Mouse (Mus musculus) liver, embryonic 16.5 days (tissue): ENCODE results near the gene Tent4a. TPM values are rescaled to one million over a fixed set of nuclear protein-coding genes. Genes with fewer than 3 reads are reported as not detected.

Source experiments
- ATAC-seq: fragments of 200-750 bp; cut with Nextera tagmentation; 2 replicates; pipeline ENCODE4 v1.8.0; 2017; ENCODE audit warnings: low read depth, mild to moderate bottlenecking, moderate number of reproducible peaks, moderate library complexity
- H3K27ac ChIP-seq: fragments of 300-500 bp; sonication (generic); 2 replicates; pipeline ENCODE4 v1.5.1; 2014; ENCODE audit warnings: mild to moderate bottlenecking, low read length
- H3K27me3 ChIP-seq: fragments of 300-500 bp; sonication (generic); 2 replicates; pipeline ENCODE4 v1.6.1; 2014; ENCODE audit warnings: low read depth, low read length, mixed read lengths; ENCODE audit not compliant: control insufficient read depth, insufficient read depth
- H3K36me3 ChIP-seq: fragments of 300-500 bp; sonication (generic); 2 replicates; pipeline ENCODE4 v1.6.1; 2014; ENCODE audit warnings: mild to moderate bottlenecking; ENCODE audit not compliant: control insufficient read depth, insufficient read depth
- H3K4me1 ChIP-seq: fragments of 300-500 bp; sonication (generic); 2 replicates; pipeline ENCODE4 v1.6.1; 2014; ENCODE audit warnings: low read depth, low read length, mixed read lengths; ENCODE audit not compliant: control insufficient read depth
- H3K4me2 ChIP-seq: fragments of 300-500 bp; sonication (generic); 2 replicates; pipeline ENCODE4 v1.6.1; 2014; ENCODE audit warnings: low read depth, low read length, mixed read lengths
- H3K4me3 ChIP-seq: fragments of 300-500 bp; sonication (generic); 2 replicates; pipeline ENCODE4 v1.5.1; 2014; ENCODE audit warnings: low read depth, mild to moderate bottlenecking, low read length
- H3K9ac ChIP-seq: fragments of 300-500 bp; sonication (generic); 2 replicates; pipeline ENCODE4 v1.6.1; 2014; ENCODE audit warnings: low read depth, low read length
- H3K9me3 ChIP-seq: fragments of 300-500 bp; sonication (generic); replicated peaks from 2 replicates; pipeline ENCODE4 v1.6.1; 2016; ENCODE audit warnings: low read length; ENCODE audit not compliant: control insufficient read depth
- WGBS: fragments of 180-500 bp; shearing (Covaris S2); extraction: QIAGEN DNeasy Blood & Tissue Kit; methylation state at CpG from one replicate; pipeline ENCODE4 v1.1.7; 2014; ENCODE audit not compliant: insufficient replicate concordance; 5-methylcytosine and 5-hydroxymethylcytosine counted together
- polyA plus RNA-seq: library from polyadenylated mRNA; unstranded; fragments of >200 nt; fragmentation: Nextera tagmentation; extraction: Ambion mirVana; gene quantifications from 2 replicates; pipeline ENCODE4 v1.2.1, GENCODE M21; 2015

Tent4a gene
- polyA plus RNA-seq, 1 experiment from 2014 or later = 1.5 TPM

DNA sequence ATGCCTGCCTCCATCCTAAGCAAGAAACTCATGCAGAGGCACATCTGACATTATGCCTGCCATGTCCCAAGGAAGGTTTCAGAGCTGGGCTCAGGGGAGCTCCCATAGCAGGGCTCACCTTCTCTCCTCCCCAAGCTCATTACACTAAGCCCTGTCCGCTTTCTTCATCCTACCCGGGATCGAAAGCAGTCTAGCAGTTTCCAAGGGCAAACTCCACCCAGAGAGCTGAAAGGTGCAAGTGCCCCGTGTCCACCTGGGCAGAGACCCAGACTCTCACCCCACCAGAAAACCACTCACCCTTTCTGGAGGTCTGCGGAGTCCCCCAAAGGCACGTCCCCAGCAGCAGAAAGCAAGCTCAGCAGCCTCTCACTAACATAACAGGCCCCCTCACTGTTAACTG, 3.5 kb downstream of the Tent4a start:
- H3K9me3 ChIP-seq = no peaks in the 10 kb centered on the region
- peak overlapping the region; percentile 84 for H3K4me2 ChIP-seq
- peaks cover 61% of the 10 kb centered on the region for H3K4me1 ChIP-seq
- H3K4me3 ChIP-seq = peak overlapping the region; percentile 79
- no peaks in the 10 kb centered on the region for H3K27me3 ChIP-seq
- H3K27ac ChIP-seq = no peak overlapping the region; the same call in 1 of the 2 replicates
- 82% methylated on average over 6 of the region's 6 CpGs for WGBS
- no peak for ATAC-seq
- H3K36me3 ChIP-seq = no peaks in the 10 kb centered on the region
- H3K9ac ChIP-seq = 0 out of 2 replicates have a peak overlapping the region, but pooled peaks have one; percentile 39

DNA sequence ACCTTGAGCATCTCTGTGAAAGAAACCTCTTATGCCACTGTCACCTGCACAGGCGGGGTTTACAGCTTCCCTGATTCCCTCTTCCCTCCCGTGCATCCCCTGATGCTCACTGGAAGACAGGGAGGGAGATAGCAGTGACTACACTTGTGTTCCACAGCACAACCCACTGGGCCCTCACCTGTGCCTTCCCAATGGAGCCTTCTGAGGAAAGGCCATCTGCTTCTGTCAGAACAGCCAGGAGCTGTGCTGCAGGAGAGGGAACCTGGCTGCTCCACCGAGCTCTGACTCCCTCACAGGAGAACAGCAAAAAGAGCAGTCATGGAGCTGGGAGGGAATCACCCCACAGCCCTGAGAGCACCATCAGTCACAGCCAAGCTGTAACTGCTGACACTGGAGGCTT, 4.3 kb downstream of the Tent4a start:
- H3K4me1 ChIP-seq = peaks cover 53% of the 10 kb centered on the region
- no peaks in the 10 kb centered on the region for H3K9me3 ChIP-seq
- H3K27ac ChIP-seq = no peak overlapping the region
- WGBS = 77% methylated on average over 3 of the region's 3 CpGs
- H3K36me3 ChIP-seq = no peaks in the 10 kb centered on the region
- ATAC-seq = no peak
- no peak overlapping the region for H3K9ac ChIP-seq
- H3K27me3 ChIP-seq = no peaks in the 10 kb centered on the region
- no peak overlapping the region for H3K4me2 ChIP-seq
- no peak overlapping the region for H3K4me3 ChIP-seq

DNA sequence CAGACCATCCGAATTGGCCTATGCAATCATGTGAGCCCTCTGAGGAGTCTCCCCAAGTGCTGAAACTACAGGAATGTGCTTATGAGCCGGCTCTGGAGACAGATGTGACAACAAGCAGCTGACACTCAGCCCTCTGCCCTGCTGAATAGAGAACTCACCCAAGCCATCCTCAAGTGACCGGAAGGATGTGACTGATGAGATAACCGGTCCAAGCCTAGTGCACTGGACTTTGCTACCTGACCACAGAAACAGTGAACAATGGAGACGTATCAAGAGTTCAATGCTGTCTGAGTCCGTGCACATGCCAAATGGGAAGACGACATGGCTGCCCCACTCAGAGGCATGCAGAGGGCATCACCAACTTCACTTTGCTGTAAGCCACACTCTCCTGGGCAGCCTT, 5.9 kb downstream of the Tent4a start:
- no peaks in the 10 kb centered on the region for H3K27me3 ChIP-seq
- no peak overlapping the region for H3K9ac ChIP-seq
- no peak overlapping the region for H3K27ac ChIP-seq
- no peak for ATAC-seq
- 72% methylated on average over 7 of the region's 7 CpGs for WGBS
- H3K36me3 ChIP-seq = no peaks in the 10 kb centered on the region
- H3K4me2 ChIP-seq = no peak overlapping the region
- H3K4me1 ChIP-seq = peaks cover 56% of the 10 kb centered on the region
- H3K9me3 ChIP-seq = no peaks in the 10 kb centered on the region
- H3K4me3 ChIP-seq = no peak overlapping the region

DNA sequence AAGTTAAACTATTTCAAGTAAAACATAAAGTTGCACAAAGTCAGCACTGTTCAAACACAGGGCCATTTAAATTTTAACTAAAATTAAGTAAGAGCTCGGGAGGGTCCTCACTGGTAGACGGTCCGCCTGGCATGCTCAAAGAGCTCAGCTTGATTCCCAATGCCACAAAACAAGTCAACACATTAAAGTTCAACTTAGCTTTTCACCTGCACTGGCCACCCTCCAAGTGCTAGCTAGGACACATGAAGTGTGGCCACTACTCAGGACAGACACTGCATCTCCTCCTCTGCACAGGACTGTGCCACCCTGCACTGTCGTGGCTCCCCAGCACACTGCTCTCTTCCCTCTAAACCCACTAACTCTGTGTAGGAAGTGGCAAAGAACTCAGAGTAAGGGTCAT, 8.6 kb downstream of the Tent4a start:
- Histone ChIP-seq H3K4me2 (peak overlapping the region; percentile 29), H3K4me1 (peaks cover 49% of the 10 kb centered on the region), H3K36me3 (no peaks in the 10 kb centered on the region), H3K9me3 (no peaks in the 10 kb centered on the region), H3K27ac (peak overlapping the region; percentile 79), H3K4me3 (no peak overlapping the region), H3K9ac (no peak overlapping the region), H3K27me3 (no peaks in the 10 kb centered on the region)
- peak; percentile 69 for ATAC-seq
- 59% methylated on average over 4 of the region's 4 CpGs for WGBS

DNA sequence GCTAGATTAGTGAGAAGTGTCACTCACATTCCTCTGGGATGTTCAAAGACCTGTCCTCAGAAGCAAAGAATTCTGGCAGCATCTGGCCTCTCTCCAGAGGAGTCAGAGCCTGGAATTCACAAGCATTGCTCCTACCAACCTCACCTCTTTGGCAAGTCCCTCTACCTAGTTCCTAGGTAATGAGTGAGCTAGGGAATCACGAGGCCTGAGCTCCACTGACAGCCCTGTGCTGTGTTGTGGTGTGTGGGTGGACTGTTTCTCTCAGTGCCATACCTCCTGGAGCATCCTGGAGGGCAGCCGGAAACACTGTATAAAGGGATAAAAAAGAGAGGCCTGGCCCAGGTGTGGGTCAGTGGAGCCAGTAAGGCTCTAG, 10.3 kb downstream of the Tent4a start:
- H3K9ac ChIP-seq = no peak overlapping the region
- WGBS = 72% methylated on average over 2 of the region's 2 CpGs
- no peak overlapping the region for H3K4me2 ChIP-seq
- H3K27me3 ChIP-seq = no peaks in the 10 kb centered on the region
- no peak for ATAC-seq
- no peaks in the 10 kb centered on the region for H3K9me3 ChIP-seq
- H3K36me3 ChIP-seq = no peaks in the 10 kb centered on the region
- peaks cover 38% of the 10 kb centered on the region for H3K4me1 ChIP-seq
- H3K4me3 ChIP-seq = no peak overlapping the region
- peak overlapping the region; percentile 35 for H3K27ac ChIP-seq

DNA sequence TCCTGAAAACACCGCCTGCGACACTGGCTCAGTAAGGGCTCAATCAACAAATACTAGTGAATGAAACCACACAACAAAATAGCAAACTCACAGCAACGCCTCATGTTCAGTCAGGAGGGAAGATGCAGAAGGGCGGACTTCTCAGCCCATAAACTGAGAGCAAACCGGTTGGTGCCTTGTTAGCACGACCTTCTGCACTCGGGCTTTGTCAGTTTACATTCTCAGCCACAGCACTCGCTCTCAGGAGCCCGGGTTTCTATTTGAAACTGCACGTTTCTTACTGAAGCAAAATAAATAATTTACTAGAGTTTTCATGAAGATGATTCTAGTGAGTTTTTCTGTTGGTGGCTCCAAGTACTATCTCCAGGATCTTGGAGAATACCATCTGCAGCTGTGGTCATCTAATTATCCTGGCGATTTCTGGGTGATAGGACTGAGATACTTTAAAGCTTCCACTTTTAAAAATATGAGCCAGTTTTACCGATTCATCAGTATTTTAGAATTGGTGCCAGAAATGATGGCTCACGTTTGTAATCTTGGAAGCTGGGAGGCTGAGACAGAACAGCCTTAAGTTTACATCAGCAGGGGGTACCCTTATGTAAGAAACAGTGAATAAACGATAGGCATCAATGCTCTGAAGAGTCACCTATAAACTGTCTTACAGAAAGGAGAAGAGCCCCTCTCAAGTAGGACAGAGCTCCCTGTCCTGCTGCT, 10.8 kb downstream of the Tent4a start:
- no peaks in the 10 kb centered on the region for H3K27me3 ChIP-seq
- peak overlapping the region; percentile 8; the same call in 1 of the 2 replicates for H3K27ac ChIP-seq
- peak overlapping the region; percentile 22; the same call in 1 of the 2 replicates for H3K4me2 ChIP-seq
- no peaks in the 10 kb centered on the region for H3K36me3 ChIP-seq
- 63% methylated on average over 14 of the region's 14 CpGs for WGBS
- no peak overlapping the region for H3K4me3 ChIP-seq
- H3K9me3 ChIP-seq = no peaks in the 10 kb centered on the region
- H3K9ac ChIP-seq = no peak overlapping the region
- H3K4me1 ChIP-seq = peaks cover 34% of the 10 kb centered on the region
- no peak for ATAC-seq

DNA sequence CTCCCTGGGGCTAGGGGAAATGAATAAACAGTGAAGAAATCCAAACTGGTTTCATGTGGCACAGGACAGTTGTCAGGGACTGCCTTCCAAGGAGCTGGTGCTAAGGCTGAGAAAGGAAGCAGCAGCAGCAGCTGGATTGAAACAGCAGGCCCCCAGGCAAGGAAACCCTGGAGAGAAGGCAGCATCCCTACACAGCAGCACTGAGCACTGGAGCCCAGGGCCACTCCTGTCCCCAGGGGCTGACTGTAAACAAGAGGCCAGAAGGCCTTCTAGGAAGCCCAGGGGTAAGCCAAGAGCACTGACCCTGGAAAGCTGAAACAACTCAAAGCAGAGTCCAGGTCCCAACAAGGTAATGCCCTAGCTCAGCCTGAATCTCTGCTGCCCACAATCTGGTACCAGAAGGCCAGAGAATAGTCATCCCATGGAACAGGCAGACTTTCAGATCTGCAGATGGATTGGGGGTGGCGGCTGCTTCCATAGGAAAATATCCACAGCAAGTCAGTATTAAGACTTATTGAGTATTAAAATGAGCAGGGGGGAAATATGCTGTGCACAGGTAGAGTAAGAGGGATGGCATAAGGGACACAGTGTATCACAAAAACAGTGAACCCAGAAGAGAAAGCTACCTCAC, 12.1 kb downstream of the Tent4a start:
- Histone ChIP-seq H3K36me3 (no peaks in the 10 kb centered on the region), H3K4me3 (no peak overlapping the region), H3K27me3 (no peaks in the 10 kb centered on the region), H3K27ac (no peak overlapping the region), H3K9me3 (no peaks in the 10 kb centered on the region), H3K4me1 (peaks cover 24% of the 10 kb centered on the region), H3K4me2 (no peak overlapping the region), H3K9ac (no peak overlapping the region)
- 75% methylated on average over 1 of the region's 1 CpGs for WGBS
- ATAC-seq = no peak

DNA sequence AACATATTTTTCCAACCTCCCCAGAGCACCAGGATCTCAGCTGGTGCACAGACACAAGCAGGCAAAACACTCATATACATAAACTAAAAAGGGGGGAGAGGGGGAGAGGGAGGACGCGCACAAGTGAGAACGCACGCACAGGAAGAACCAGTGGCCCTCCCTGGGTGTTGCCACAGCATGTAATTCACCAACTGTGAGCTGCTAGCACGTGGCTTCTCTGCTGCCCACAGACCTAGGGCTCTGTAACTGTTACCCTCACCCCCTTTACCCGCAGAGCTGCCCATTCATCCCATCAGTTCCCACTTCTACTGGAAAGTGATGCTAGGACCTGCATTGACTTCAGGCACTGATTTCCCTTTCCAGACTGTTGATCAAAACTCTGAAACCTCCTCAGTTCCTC, 15.3 kb downstream of the Tent4a start:
- no peak overlapping the region for H3K4me2 ChIP-seq
- peaks cover 13% of the 10 kb centered on the region for H3K4me1 ChIP-seq
- no peak for ATAC-seq
- no peaks in the 10 kb centered on the region for H3K27me3 ChIP-seq
- WGBS = 59% methylated on average over 6 of the region's 6 CpGs
- H3K9ac ChIP-seq = no peak overlapping the region
- no peak overlapping the region for H3K27ac ChIP-seq
- no peaks in the 10 kb centered on the region for H3K36me3 ChIP-seq
- no peak overlapping the region for H3K4me3 ChIP-seq
- no peaks in the 10 kb centered on the region for H3K9me3 ChIP-seq

DNA sequence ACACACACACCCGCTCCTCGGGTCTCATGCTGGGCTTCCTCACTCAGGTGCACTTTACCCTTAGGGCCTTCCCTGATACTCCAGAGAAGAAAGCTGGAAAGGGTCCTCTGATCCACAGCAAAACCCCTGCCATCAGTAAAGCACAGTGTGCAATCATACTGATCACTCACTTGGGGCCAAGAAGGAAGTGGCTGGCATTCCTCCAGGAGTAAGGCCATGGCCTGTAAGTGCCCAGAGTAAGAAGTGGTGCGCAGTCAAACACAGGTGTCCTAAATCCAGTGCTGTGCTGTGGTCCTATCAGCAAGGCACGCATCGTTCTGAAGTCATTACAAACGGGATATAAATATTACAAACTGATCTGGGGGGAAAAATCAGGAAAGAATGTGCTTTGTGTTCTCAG, 17.0 kb downstream of the Tent4a start:
- H3K9me3 ChIP-seq = no peaks in the 10 kb centered on the region
- H3K27me3 ChIP-seq = no peaks in the 10 kb centered on the region
- H3K9ac ChIP-seq = no peak overlapping the region
- no peak overlapping the region for H3K27ac ChIP-seq
- H3K4me2 ChIP-seq = no peak overlapping the region
- H3K36me3 ChIP-seq = no peaks in the 10 kb centered on the region; the same call in 1 of the 2 replicates
- no peak overlapping the region for H3K4me3 ChIP-seq
- no peak for ATAC-seq
- WGBS = 72% methylated on average over 6 of the region's 6 CpGs
- peaks cover 6% of the 10 kb centered on the region for H3K4me1 ChIP-seq
